Mouse (Mus musculus) liver, embryonic 15.5 days (tissue): ENCODE measurements around the gene Stat2. TPM values are rescaled to one million over a fixed set of nuclear protein-coding genes. Genes with fewer than 3 reads are reported as not detected.

Experiments
- ATAC-seq: fragments of 200-750 bp; cut with Nextera tagmentation; 2 replicates; pipeline ENCODE4 v1.8.0; 2017; ENCODE audit warnings: moderate number of reproducible peaks, mild to moderate bottlenecking, moderate library complexity; ENCODE audit not compliant: insufficient read depth
- H3K27ac ChIP-seq: fragments of 300-500 bp; sonication (generic); replicated peaks from 2 replicates; pipeline ENCODE4 v1.5.1; 2015; ENCODE audit warnings: mild to moderate bottlenecking, inconsistent platforms
- H3K27me3 ChIP-seq: fragments of 300-500 bp; sonication (generic); 2 replicates; pipeline ENCODE4 v1.6.1; 2015; ENCODE audit warnings: mild to moderate bottlenecking, inconsistent platforms
- H3K36me3 ChIP-seq: fragments of 300-500 bp; sonication (generic); replicated peaks from 2 replicates; pipeline ENCODE4 v1.6.1; 2015; ENCODE audit warnings: moderate library complexity, mild to moderate bottlenecking, inconsistent platforms
- H3K4me1 ChIP-seq: fragments of 300-500 bp; sonication (generic); replicated peaks from 2 replicates; pipeline ENCODE4 v1.6.1; 2015; ENCODE audit warnings: inconsistent platforms
- H3K4me2 ChIP-seq: fragments of 300-500 bp; sonication (generic); 2 replicates; pipeline ENCODE4 v1.6.1; 2015; ENCODE audit warnings: moderate library complexity, mild to moderate bottlenecking, inconsistent platforms
- H3K4me3 ChIP-seq: fragments of 300-500 bp; sonication (generic); replicated peaks from 2 replicates; pipeline ENCODE4 v1.5.1; 2015; ENCODE audit warnings: mild to moderate bottlenecking, inconsistent platforms
- H3K9ac ChIP-seq: fragments of 300-500 bp; sonication (generic); 2 replicates; pipeline ENCODE4 v1.6.1; 2015; ENCODE audit warnings: moderate library complexity, mild to moderate bottlenecking, inconsistent platforms
- H3K9me3 ChIP-seq: fragments of 300-500 bp; sonication (generic); replicated peaks from 2 replicates; pipeline ENCODE4 v1.6.1; 2016; ENCODE audit warnings: inconsistent platforms
- WGBS: fragments of 180-500 bp; shearing (Covaris S2); methylation state at CpG from one replicate; pipeline ENCODE4 v1.1.7; 2015; ENCODE audit warnings: mixed read lengths; ENCODE audit not compliant: insufficient replicate concordance; 5-methylcytosine and 5-hydroxymethylcytosine counted together
- polyA plus RNA-seq: library from polyadenylated mRNA; unstranded; fragments of >200 nt; fragmentation: Nextera tagmentation; extraction: Ambion mirVana; gene quantifications from 2 replicates; pipeline ENCODE4 v1.2.1, GENCODE M21; 2015

Stat2 gene
- polyA plus RNA-seq, result 6.8 and 8.4 TPM in 2 replicates

DNA sequence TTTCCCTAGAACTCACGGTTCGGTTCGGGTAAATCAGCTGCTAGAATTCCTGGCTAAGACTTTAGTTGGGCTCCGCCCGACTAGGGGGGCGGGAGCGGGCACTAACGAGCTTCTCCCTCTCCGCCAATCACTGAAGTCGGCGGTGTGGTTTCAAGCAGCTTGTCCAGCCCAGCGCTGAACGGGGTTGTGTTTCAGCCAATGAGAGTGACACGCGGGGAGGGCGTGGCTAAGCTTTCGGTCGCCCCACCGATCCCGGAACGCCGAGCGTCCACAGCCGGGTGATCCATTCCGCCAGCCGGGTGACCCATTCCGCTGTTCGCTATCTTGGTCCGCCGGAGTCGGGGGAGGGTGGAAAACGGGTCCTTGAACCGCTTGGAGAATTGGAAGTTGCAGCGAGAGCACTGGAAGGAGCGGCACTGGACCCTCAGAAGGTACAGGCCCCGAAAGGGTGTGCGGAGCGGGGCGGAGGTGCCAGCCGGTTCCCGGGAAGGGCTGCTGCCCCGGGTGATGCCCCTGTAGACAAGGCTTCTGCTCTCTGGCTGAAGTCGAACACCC lies at the start of gene Stat2:
Gene Stat2, plus strand, starts transcription at position 273 of the 555 bp plus-strand sequence.
- ATAC-seq, result peak; percentile 97
- Histone ChIP-seq H3K27ac (peak within 1 kb of the TSS; percentile 75), H3K27me3 (no peaks in the 10 kb centered on the region), H3K9ac (peak within 1 kb of the TSS; percentile 78), H3K9me3 (no peaks in the 10 kb centered on the region), H3K36me3 (no peaks in the 10 kb centered on the region), H3K4me1 (peaks cover 28% of the 10 kb centered on the region), H3K4me2 (peak within 1 kb of the TSS; percentile 83), H3K4me3 (peak within 1 kb of the TSS; percentile 79)
- WGBS, result under 1% methylated on average over 43 of the region's 43 CpGs

DNA sequence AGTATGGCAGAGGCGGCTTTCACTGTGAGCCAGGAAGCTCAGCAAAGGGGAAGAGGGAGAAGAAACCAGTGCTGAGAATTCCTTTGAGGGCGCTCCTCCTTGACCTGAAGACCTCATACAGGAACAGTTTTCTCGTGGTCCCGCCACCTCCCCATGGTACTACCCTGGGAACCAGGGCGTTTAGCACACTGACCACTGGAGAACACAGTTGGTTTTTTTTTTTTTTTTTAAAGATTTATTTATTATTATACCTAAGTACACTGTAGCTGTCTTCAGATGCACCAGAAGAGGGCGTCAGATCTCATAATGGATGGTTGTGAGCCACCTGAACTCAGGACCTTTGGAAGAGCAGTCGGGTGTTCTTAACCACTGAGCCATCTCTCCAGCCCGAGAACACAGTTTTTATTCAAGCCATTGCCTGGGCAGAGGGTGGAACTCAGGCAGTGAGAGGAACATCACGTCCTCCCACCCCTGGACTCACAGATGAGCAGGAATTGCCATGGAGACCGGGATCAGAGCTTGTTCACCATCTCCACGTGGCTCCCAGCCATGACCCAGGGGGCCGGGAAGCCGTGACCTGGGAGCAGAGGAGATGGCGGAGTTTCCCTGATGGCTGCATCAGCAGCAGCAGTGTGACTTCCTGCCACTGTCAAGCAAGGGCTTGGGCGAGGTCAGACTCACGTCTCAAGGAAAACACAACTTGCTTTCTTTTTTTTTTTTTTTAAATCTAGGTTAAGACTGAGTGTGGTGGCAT lies 48.6 kb upstream of the Stat2 start:
- Histone ChIP-seq H3K4me2 (no peak overlapping the region), H3K27ac (no peak overlapping the region), H3K9ac (no peak overlapping the region), H3K4me1 (peaks cover 34% of the 10 kb centered on the region), H3K9me3 (no peaks in the 10 kb centered on the region), H3K36me3 (no peaks in the 10 kb centered on the region), H3K4me3 (no peak overlapping the region), H3K27me3 (no peaks in the 10 kb centered on the region)
- WGBS, result 54% methylated on average over 16 of the region's 16 CpGs
- no peak for ATAC-seq

DNA sequence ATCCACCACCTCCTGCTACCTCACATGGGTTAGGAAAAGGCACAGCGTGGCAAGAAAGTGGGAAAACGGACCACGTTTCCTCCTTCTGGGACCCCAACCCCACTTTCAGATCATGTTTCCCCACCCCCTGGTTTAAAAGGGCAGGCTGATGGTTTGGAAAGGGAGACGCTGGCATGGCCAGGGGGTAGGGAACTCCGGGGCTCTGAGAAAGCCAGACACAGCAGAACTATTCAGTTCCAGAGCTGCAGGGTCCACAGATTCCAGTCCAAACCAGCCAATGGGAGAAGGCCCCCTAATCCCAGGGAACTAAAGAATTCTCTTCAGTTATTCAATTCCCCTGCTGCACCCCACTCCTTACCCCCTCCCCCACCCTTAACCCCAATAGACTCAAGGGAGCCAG lies 45.3 kb upstream of the Stat2 start:
- no peak overlapping the region for H3K9ac ChIP-seq
- 50% methylated on average over 5 of the region's 5 CpGs for WGBS

DNA sequence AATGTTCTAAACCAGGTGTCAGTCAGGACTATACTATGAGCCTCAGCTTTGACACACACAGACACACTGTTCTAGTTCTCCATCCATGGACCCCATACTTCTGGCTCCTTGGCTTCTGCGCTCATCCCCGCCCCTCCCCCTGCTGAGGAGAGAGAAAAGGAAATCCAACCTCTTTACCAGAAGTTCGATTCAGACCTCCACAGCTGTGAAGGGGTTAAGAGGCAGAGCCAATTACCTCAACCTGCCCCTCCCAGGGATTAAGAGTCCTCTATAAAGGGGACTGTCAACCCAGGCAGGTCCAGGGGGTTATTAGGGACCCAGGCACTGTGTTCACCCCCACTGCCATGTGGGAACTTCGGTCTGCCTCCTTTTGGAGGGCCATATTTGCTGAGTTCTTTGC lies 44.8 kb upstream of the Stat2 start, which contains the start of gene Mip:
Gene Mip, plus strand, starts transcription at position 301 of the 400 bp plus-strand sequence.
- no peak for ATAC-seq
- no peak within 1 kb of the TSS for H3K27ac ChIP-seq
- WGBS, result 64% methylated on average over 4 of the region's 4 CpGs

More for the DNA sequence above, 45.3 kb upstream of the Stat2 start:
- Histone ChIP-seq H3K4me1 (peaks cover 24% of the 10 kb centered on the region), H3K27ac (no peak overlapping the region), H3K4me3 (no peak overlapping the region), H3K4me2 (no peak overlapping the region), H3K9me3 (no peaks in the 10 kb centered on the region), H3K36me3 (no peaks in the 10 kb centered on the region), H3K27me3 (no peaks in the 10 kb centered on the region)
- no peak for ATAC-seq

DNA sequence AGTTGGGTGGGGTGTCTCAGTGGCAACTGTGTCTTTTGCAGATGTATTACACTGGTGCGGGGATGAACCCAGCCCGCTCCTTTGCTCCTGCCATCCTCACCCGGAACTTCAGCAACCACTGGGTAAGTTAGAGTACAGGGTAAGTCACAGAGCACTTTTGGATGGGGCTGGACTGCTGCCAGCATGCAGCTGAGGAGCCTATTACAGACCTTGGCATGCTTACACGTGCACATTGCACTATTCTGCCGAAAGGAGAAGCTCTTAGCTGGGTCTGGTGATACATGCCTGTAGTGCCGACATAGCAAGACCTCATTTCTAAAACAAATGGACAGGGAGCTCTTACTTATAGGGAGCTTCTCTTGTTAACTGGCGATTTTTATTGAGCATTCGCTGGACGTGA lies 42.8 kb upstream of the Stat2 start:
- Histone ChIP-seq H3K27ac (no peak overlapping the region), H3K36me3 (no peaks in the 10 kb centered on the region), H3K4me2 (no peak overlapping the region), H3K27me3 (no peaks in the 10 kb centered on the region), H3K4me1 (peaks cover 25% of the 10 kb centered on the region), H3K9ac (no peak overlapping the region), H3K9me3 (no peaks in the 10 kb centered on the region), H3K4me3 (no peak overlapping the region)
- WGBS, result 77% methylated on average over 9 of the region's 9 CpGs
- ATAC-seq, result no peak

More for the DNA sequence above, 44.8 kb upstream of the Stat2 start, which contains the start of gene Mip:
- Histone ChIP-seq H3K4me1 (peaks cover 26% of the 10 kb centered on the region), H3K9me3 (no peaks in the 10 kb centered on the region), H3K9ac (no peak within 1 kb of the TSS), H3K4me3 (no peak within 1 kb of the TSS), H3K36me3 (no peaks in the 10 kb centered on the region), H3K4me2 (no peak within 1 kb of the TSS), H3K27me3 (no peaks in the 10 kb centered on the region)

DNA sequence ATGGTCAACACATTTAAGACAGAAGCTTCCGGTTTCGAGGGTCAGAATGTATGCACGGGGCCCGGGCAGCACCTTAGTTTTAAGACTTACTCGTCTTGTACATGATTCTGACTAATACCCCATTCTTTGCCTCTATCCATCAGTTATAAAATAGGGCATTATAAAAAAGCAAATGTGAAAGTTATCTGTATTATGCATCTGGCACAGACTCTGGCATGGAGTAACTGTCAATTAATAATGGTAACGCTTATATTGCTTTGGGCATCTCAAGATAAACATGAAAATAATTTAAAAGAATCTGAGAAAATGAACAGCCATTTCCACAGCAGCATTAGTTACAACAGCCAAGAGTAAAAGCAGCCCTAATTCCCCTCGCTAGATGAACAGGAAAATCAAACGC lies 42.4 kb upstream of the Stat2 start:
- no peak overlapping the region for H3K4me3 ChIP-seq
- H3K27me3 ChIP-seq, result no peaks in the 10 kb centered on the region
- no peaks in the 10 kb centered on the region for H3K36me3 ChIP-seq
- no peak for ATAC-seq
- no peak overlapping the region for H3K9ac ChIP-seq
- peaks cover 28% of the 10 kb centered on the region for H3K4me1 ChIP-seq
- H3K4me2 ChIP-seq, result no peak overlapping the region
- WGBS, result 70% methylated on average over 8 of the region's 8 CpGs
- no peaks in the 10 kb centered on the region for H3K9me3 ChIP-seq
- no peak overlapping the region for H3K27ac ChIP-seq

DNA sequence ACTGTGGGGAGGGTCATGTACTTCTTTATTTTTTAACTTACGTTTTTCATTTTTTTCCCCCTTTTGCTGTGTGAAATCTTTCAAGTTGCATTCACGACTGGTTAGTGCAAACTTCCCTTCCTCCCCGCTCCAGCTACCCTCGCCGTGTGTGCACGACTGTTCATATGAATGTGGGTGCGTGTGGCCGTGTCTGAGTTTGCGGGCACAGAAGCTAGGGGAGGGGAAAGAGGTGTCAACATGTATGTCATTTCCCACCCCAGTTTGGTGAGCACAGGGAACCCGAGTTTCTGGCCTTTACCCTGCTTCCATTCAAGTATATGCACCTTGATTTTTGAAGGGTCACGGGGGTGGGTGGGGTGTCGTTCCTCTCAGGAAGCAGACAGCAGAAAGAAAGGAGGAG lies 39.8 kb upstream of the Stat2 start:
- H3K36me3 ChIP-seq, result peaks cover 14% of the 10 kb centered on the region
- H3K9me3 ChIP-seq, result no peaks in the 10 kb centered on the region
- peak overlapping the region; percentile 81 for H3K4me2 ChIP-seq
- H3K9ac ChIP-seq, result peak overlapping the region; percentile 86
- peaks cover 47% of the 10 kb centered on the region for H3K4me1 ChIP-seq
- H3K4me3 ChIP-seq, result peak overlapping the region; percentile 76
- WGBS, result 60% methylated on average over 12 of the region's 12 CpGs
- no peak for ATAC-seq
- peak overlapping the region; percentile 94 for H3K27ac ChIP-seq
- H3K27me3 ChIP-seq, result no peaks in the 10 kb centered on the region

DNA sequence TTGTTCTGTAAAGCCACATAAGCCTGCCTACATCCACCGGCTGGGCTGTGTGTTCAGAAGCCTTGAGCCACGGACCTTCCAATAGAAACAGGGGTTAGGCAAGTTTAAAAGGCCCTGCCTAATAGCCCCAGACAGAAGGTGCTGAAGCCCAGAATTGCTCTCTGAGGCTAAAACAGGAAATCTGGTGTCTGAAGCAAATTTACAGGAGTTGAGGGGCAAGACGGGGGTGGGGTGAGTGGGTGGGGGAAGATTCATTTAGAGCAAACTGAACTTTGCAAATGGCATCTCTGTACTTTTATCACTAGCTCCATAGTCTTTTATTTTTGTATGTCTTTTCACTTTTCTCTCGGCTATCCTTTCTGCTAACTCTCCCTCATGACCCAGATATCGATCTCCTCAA lies 39.2 kb upstream of the Stat2 start:
- Histone ChIP-seq H3K36me3 (peaks cover 17% of the 10 kb centered on the region), H3K4me1 (peaks cover 53% of the 10 kb centered on the region), H3K9me3 (no peaks in the 10 kb centered on the region), H3K4me2 (peak overlapping the region; percentile 81), H3K27ac (peak overlapping the region; percentile 94), H3K9ac (peak overlapping the region; percentile 86), H3K4me3 (peak overlapping the region; percentile 76), H3K27me3 (no peaks in the 10 kb centered on the region)
- ATAC-seq, result no peak
- 4% methylated on average over 5 of the region's 5 CpGs for WGBS

DNA sequence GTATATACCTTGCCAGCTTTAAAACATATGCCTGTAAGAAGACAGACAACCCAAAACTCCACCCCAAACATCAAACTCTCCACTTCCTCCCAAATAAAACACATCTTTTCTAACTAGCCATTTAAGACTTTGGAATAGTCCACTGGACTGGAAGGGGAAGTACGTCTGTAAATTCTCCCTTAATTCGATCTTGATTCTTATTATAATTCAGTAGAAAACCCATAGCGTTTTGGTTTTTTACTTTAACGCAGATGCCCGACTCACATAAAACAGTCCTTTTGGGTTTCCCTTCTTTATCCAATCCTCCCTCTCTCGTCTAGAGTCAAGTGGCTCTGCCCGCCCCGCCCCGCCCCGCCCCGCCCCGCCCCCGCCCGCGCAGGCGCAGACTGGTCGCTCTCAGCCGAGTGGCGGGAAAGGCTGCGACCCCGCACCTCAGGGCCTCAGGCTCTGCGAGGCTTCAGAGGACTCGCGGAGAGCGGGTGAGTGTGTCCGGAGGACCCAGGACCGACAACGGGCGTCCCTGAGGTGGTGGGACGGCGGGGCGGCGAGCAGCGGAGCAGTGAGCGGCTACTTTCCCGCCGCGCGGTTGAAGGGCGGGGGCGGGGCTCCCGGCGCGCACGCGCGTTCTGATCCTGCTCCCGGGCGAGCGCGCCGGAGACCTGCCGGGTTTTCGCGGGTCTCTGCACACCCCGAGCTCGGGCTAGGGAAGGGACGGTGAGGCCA lies 38.5 kb upstream of the Stat2 start, which contains the start of gene Timeless:
Gene Timeless, plus strand, starts transcription at position 369 of the 723 bp plus-strand sequence.
- WGBS, result under 1% methylated on average over 58 of the region's 58 CpGs
- ATAC-seq, result peak; percentile 88

DNA sequence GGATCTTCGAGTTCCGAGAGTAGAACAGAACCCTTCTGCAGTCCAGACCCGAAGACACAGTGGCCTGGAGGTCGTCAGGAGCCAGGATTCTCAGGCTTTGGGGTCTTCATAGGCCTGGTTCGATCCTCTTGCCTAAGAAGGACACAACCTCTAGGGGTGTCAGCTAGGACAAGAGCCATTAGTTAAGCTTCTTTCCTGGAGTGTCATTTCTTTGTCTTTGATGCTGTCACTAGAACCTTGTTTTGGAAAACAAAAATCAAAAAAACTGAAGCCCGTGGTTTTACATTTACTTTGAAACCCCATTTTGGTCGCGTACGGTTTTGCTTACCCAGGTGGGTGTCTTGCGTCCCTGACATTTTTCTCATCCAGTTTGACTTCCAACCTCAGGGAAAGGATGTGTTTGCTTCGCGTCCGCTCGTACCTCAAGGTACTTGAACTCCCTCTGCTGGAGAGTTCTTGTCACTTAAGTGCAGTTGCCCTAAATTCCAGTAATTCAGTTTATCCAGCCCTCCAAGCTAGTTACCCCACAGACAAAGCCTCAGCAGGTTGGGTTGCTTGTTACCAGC lies 37.9 kb upstream of the Stat2 start:
- Histone ChIP-seq H3K9ac (peak overlapping the region; percentile 86), H3K4me3 (peak overlapping the region; percentile 76), H3K27me3 (no peaks in the 10 kb centered on the region), H3K9me3 (no peaks in the 10 kb centered on the region), H3K4me2 (peak overlapping the region; percentile 81), H3K27ac (peak overlapping the region; percentile 94), H3K36me3 (peaks cover 17% of the 10 kb centered on the region), H3K4me1 (peaks cover 56% of the 10 kb centered on the region)
- WGBS, result under 1% methylated on average over 14 of the region's 14 CpGs
- peak; percentile 46 for ATAC-seq

More for the DNA sequence above, 38.5 kb upstream of the Stat2 start, which contains the start of gene Timeless:
- Histone ChIP-seq H3K9ac (peak within 1 kb of the TSS; percentile 86), H3K36me3 (peaks cover 17% of the 10 kb centered on the region), H3K4me3 (peak within 1 kb of the TSS; percentile 76), H3K27me3 (no peaks in the 10 kb centered on the region), H3K27ac (peak within 1 kb of the TSS; percentile 94), H3K4me2 (peak within 1 kb of the TSS; percentile 81), H3K9me3 (no peaks in the 10 kb centered on the region), H3K4me1 (peaks cover 54% of the 10 kb centered on the region)
